23 mouse cellular contexts compared by ENCODE assay signal in genomic region chr14:123751017-123751416, GRCm38 (mm10).
A peak's percentile ranks its signal among the peaks of the same experiment; 100 is the strongest.
DNase-seq lines count a peak whose midpoint lies in the region; ATAC-seq and TF ChIP-seq lines count a peak whose summit lies in the region.
"Had no signal": no experiment of that assay in that cellular context is flagged by ENCODE, and none has a peak within 500 bp of the region (broad histone marks: within the 10 kb centered on the region; RNA-seq: fewer than 3 reads in every experiment).

No protein-coding gene starts in this region.

- no peak for ATAC-seq in lung, embryonic 14.5 days (ENCODE audit: insufficient read depth)
- ATAC-seq in lung, postnatal 0 days, result no peak
- ATAC-seq: intestine, embryonic 15.5 days; liver, postnatal 0 days had no signal

- DNase-seq in heart, adult 2 months, result no peak
- no peak for DNase-seq in heart, postnatal 36 days
- peak; percentile 17 for DNase-seq in lung, embryonic 14.5 days
- no peak for DNase-seq in lung, postnatal 0 days (ENCODE audit: low spot score)
- DNase-seq in CH12.LX (ENCODE audit: extremely low read depth), result no peak
- DNase-seq in brain, adult 2 months (ENCODE audit: low read depth, low spot score), result peak; percentile 20
- no peak for DNase-seq in adrenal gland, postnatal 14 days
- DNase-seq: cerebellum, adult 18-20 months; cerebellum, postnatal 36 days; gastrocnemius, postnatal 36 days; liver, postnatal 0 days; lung, postnatal 14 days; right cerebral cortex, adult 18-20 months; thymus, adult 2 months; thymus, postnatal 4 days had no signal

- no peaks in the 10 kb centered on the region for H3K27me3 ChIP-seq in heart, adult 2 months (ENCODE audit: control insufficient read depth, insufficient read depth, low read length)
- H3K27me3 ChIP-seq in lung, embryonic 14.5 days (ENCODE audit: insufficient read depth, low read length), result no peaks in the 10 kb centered on the region
- H3K27me3 ChIP-seq in lung, postnatal 0 days (replicated peaks; ENCODE audit: insufficient read depth, low read length), result no peaks in the 10 kb centered on the region
- H3K27me3 ChIP-seq in CH12.LX (replicated peaks), result no peaks in the 10 kb centered on the region
- H3K27me3 ChIP-seq: embryonic facial prominence, embryonic 15.5 days; hindbrain, embryonic 15.5 days; intestine, embryonic 15.5 days; kidney, embryonic 15.5 days; limb, embryonic 12.5 days; midbrain, embryonic 12.5 days; neural tube, embryonic 12.5 days had no signal

- H3K9ac ChIP-seq in heart, adult 2 months (ENCODE audit: low read depth, low read length), result no peak overlapping the region
- H3K9ac ChIP-seq in lung, embryonic 14.5 days, result no peak overlapping the region
- no peak overlapping the region for H3K9ac ChIP-seq in lung, postnatal 0 days (replicated peaks; ENCODE audit: low read depth)
- H3K9ac ChIP-seq in CH12.LX (ENCODE audit: insufficient read depth, low read depth), result no peak overlapping the region
- H3K9ac ChIP-seq: embryonic facial prominence, embryonic 15.5 days; hindbrain, embryonic 15.5 days; intestine, embryonic 15.5 days; kidney, embryonic 15.5 days; limb, embryonic 12.5 days; liver, postnatal 0 days; midbrain, embryonic 12.5 days; neural tube, embryonic 12.5 days had no signal

- 46% methylated on average over 1 of the region's 1 CpGs for WGBS in heart, adult 2 months
- 54% methylated on average over 1 of the region's 1 CpGs for WGBS in lung, embryonic 14.5 days
- 42% methylated on average over 1 of the region's 1 CpGs for WGBS in lung, postnatal 0 days

- TF ChIP-seq EP300 in heart, adult 2 months (IDR thresholded peaks at IDR 0.05; ENCODE audit: insufficient read depth, low read depth, low read length), result no peak
- no peak for TF ChIP-seq EP300 in lung, postnatal 0 days (IDR thresholded peaks at IDR 0.05)
- no peak for TF ChIP-seq EP300 in CH12.LX (IDR thresholded peaks at IDR 0.05; ENCODE audit: low read length)

- in situ Hi-C loops in CH12.LX (cut with MboI; ENCODE audit: low pct_ligation_motif_present, low pct_unique_long_range_greater_than_20kb, low sequenced_read_pairs), result no loop called here

- no peaks in the 10 kb centered on the region for H3K79me2 ChIP-seq in heart, adult 2 months (replicated peaks; ENCODE audit: control insufficient read depth, insufficient read depth, low read length)
- H3K79me2 ChIP-seq in CH12.LX (replicated peaks; ENCODE audit: control insufficient read depth, extremely low read depth, insufficient read depth, poor library complexity, severe bottlenecking), result no peaks in the 10 kb centered on the region

- H3K4me2 ChIP-seq in lung, embryonic 14.5 days, result no peak overlapping the region
- no peak overlapping the region for H3K4me2 ChIP-seq in lung, postnatal 0 days (replicated peaks; ENCODE audit: low read depth, low read length)
- H3K4me2 ChIP-seq in CH12.LX (ENCODE audit: insufficient read depth, low read depth, poor library complexity, severe bottlenecking), result no peak overlapping the region
- H3K4me2 ChIP-seq: embryonic facial prominence, embryonic 15.5 days; hindbrain, embryonic 15.5 days; intestine, embryonic 15.5 days; kidney, embryonic 15.5 days; limb, embryonic 12.5 days; liver, embryonic 11.5 days; midbrain, embryonic 12.5 days; neural tube, embryonic 12.5 days had no signal

- peak; percentile 49 for TF ChIP-seq CTCF in heart, adult 2 months (IDR thresholded peaks at IDR 0.05)
- peak; percentile 24 for TF ChIP-seq CTCF in lung, embryonic 14.5 days (IDR thresholded peaks at IDR 0.05; ENCODE audit: low read depth)
- no peak for TF ChIP-seq CTCF in lung, postnatal 0 days (IDR thresholded peaks at IDR 0.05)
- TF ChIP-seq CTCF in CH12.LX (conservative IDR thresholded peaks at IDR 0.05 in 1 of 2, IDR thresholded peaks at IDR 0.05 in 1 of 2; ENCODE audit: low read depth in 2 of 2, low read length in 2 of 2), result peak in 1 of 2 experiments; percentile 34; a peak in 2 of 4 replicates

- no peaks in the 10 kb centered on the region for H3K9me3 ChIP-seq in lung, embryonic 14.5 days (ENCODE audit: low read depth, low read length)
- no peaks in the 10 kb centered on the region for H3K9me3 ChIP-seq in lung, postnatal 0 days (ENCODE audit: low read length)
- no peaks in the 10 kb centered on the region for H3K9me3 ChIP-seq in CH12.LX (replicated peaks; ENCODE audit: low read length)
- H3K9me3 ChIP-seq: embryonic facial prominence, embryonic 15.5 days; hindbrain, embryonic 15.5 days; intestine, embryonic 15.5 days; kidney, embryonic 15.5 days; limb, embryonic 12.5 days; midbrain, embryonic 12.5 days; neural tube, embryonic 12.5 days had no signal

- intact Hi-C loops in heart, adult 2 months (cut with DNase I), result no loop called here
- intact Hi-C loops in heart, postnatal 36 days (cut with DNase I), result no loop called here

- H3K36me3 ChIP-seq in heart, adult 2 months (ENCODE audit: control insufficient read depth, insufficient read depth, low read length), result no peaks in the 10 kb centered on the region
- H3K36me3 ChIP-seq in lung, embryonic 14.5 days (ENCODE audit: insufficient read depth), result no peaks in the 10 kb centered on the region
- H3K36me3 ChIP-seq in lung, postnatal 0 days (ENCODE audit: insufficient read depth, low read length), result no peaks in the 10 kb centered on the region
- H3K36me3 ChIP-seq in CH12.LX (replicated peaks in 1 of 2; ENCODE audit: control insufficient read depth in 1 of 2, insufficient read depth in 1 of 2, low read length in 1 of 2), result no peaks in the 10 kb centered on the region
- H3K36me3 ChIP-seq: embryonic facial prominence, embryonic 15.5 days; hindbrain, embryonic 15.5 days; intestine, embryonic 15.5 days; kidney, embryonic 15.5 days; limb, embryonic 12.5 days; midbrain, embryonic 12.5 days; neural tube, embryonic 12.5 days had no signal

- H3K4me1 ChIP-seq in heart, adult 2 months (ENCODE audit: control insufficient read depth, insufficient read depth, low read length), result no peaks in the 10 kb centered on the region
- H3K4me1 ChIP-seq in lung, embryonic 14.5 days (ENCODE audit: insufficient read depth), result no peaks in the 10 kb centered on the region
- H3K4me1 ChIP-seq in lung, postnatal 0 days (ENCODE audit: insufficient read depth, low read depth, low read length), result no peaks in the 10 kb centered on the region
- H3K4me1 ChIP-seq in CH12.LX (ENCODE audit: control insufficient read depth in 1 of 2, insufficient read depth in 2 of 2), result no peaks in the 10 kb centered on the region
- H3K4me1 ChIP-seq: embryonic facial prominence, embryonic 15.5 days; hindbrain, embryonic 15.5 days; intestine, embryonic 15.5 days; kidney, embryonic 15.5 days; limb, embryonic 12.5 days; midbrain, embryonic 12.5 days; neural tube, embryonic 12.5 days had no signal

- no peak for TF ChIP-seq POLR2A in heart, adult 2 months (IDR thresholded peaks at IDR 0.05; ENCODE audit: insufficient read depth, low read depth, low read length)
- no peak for TF ChIP-seq POLR2A in CH12.LX (IDR thresholded peaks at IDR 0.05; ENCODE audit: low read depth, low read length)

- H3K27ac ChIP-seq in heart, adult 2 months, result no peak overlapping the region
- H3K27ac ChIP-seq in lung, embryonic 14.5 days (ENCODE audit: low read depth), result no peak overlapping the region
- H3K27ac ChIP-seq in lung, postnatal 0 days (ENCODE audit: low read length), result no peak overlapping the region
- no peak overlapping the region for H3K27ac ChIP-seq in CH12.LX (ENCODE audit: insufficient read depth, low read depth)
- H3K27ac ChIP-seq: embryonic facial prominence, embryonic 15.5 days; hindbrain, embryonic 15.5 days; intestine, embryonic 15.5 days; kidney, embryonic 15.5 days; limb, embryonic 12.5 days; midbrain, embryonic 12.5 days; neural tube, embryonic 12.5 days had no signal

- dilution Hi-C loops in CH12.LX (cut with MboI; ENCODE audit: extremely low pct_ligation_motif_present, extremely low pct_unique_long_range_greater_than_20kb, low sequenced_read_pairs), result no loop called here

- H3K4me3 ChIP-seq in heart, adult 2 months, result no peak overlapping the region
- H3K4me3 ChIP-seq in lung, embryonic 14.5 days (ENCODE audit: low read depth, low read length), result no peak overlapping the region
- H3K4me3 ChIP-seq in lung, postnatal 0 days (ENCODE audit: low read depth, low read length), result no peak overlapping the region
- no peak overlapping the region for H3K4me3 ChIP-seq in CH12.LX (replicated peaks in 1 of 3; ENCODE audit: low read depth in 2 of 3, low read length in 2 of 3, poor library complexity in 1 of 3)
- H3K4me3 ChIP-seq: embryonic facial prominence, embryonic 15.5 days; hindbrain, embryonic 15.5 days; intestine, embryonic 15.5 days; kidney, embryonic 15.5 days; limb, embryonic 12.5 days; midbrain, embryonic 12.5 days; neural tube, embryonic 12.5 days had no signal

- TF ChIP-seq RAD21 in CH12.LX (IDR thresholded peaks at IDR 0.05; ENCODE audit: low read depth, low read length), result peak; percentile 28

TF ChIP-seq in CH12.LX, 34 proteins besides CTCF, POLR2A, EP300 and RAD21:
- TF ChIP-seq ETS1 (conservative IDR thresholded peaks at IDR 0.05; ENCODE audit: low read depth, low read length), result no peak
- no peak for TF ChIP-seq TBP (conservative IDR thresholded peaks at IDR 0.05; ENCODE audit: low read depth, low read length)
- no peak for TF ChIP-seq ZKSCAN1 (IDR thresholded peaks at IDR 0.05; ENCODE audit: borderline replicate concordance, low read depth, low read length)
- no peak for TF ChIP-seq ELF1 (IDR thresholded peaks at IDR 0.05; ENCODE audit: low read depth, low read length)
- TF ChIP-seq ZNF384 (IDR thresholded peaks at IDR 0.05; ENCODE audit: low read depth, low read length), result peak; percentile 22; the same call in 1 of the 2 replicates

Comparison
In these comparisons a context has a peak if more than half of its experiments do, and no peak if none do; other contexts are left out.
1. DNase-seq: peak in lung, embryonic 14.5 days (single experiment) and brain, adult 2 months (single experiment); none in heart, adult 2 months (0 of 2), heart, postnatal 36 days (0 of 2), lung, postnatal 0 days (single experiment), CH12.LX (single experiment) and adrenal gland, postnatal 14 days (single experiment).